Mouse (Mus musculus) naive thymus-derived CD4-positive, alpha-beta T cell, adult 2 months (primary cell): ENCODE data around the gene Cct2.
A peak's percentile ranks its signal among the peaks of the same experiment; 100 is the strongest.
"Not testable (repeated sequence)": the region's sequence is repeated elsewhere in the genome, so short reads cannot be mapped to it uniquely, and the experiment has no call there.

ENCODE experiments used
- DNase-seq: peaks from one replicate; pipeline ENCODE4 v3.0.0-alpha.2; 2011; ENCODE audit warnings: low read depth

The Cct2 gene

GRCm38 (mm10) chr10:117049961-117050597, 13.5 kb downstream of the Cct2 start:
- no peak for DNase-seq

- no peak for DNase-seq
Measured at GRCm38 (mm10) chr10:117049253-117049652, 14.4 kb downstream of the Cct2 start.

- DNase-seq = no peak
Measured at GRCm38 (mm10) chr10:117045175-117046056, 18.2 kb downstream of the Cct2 start, which contains the start of gene Lrrc10. Gene Lrrc10, plus strand, starts transcription at chr10:117045341.

GRCm38 (mm10) chr10:117043497-117044166, 20.0 kb downstream of the Cct2 start:
- not testable (repeated sequence) for DNase-seq

- no peak for DNase-seq
Measured at GRCm38 (mm10) chr10:117042295-117042694, 21.3 kb downstream of the Cct2 start.

- no peak for DNase-seq
Measured at GRCm38 (mm10) chr10:117040355-117040754, 23.3 kb downstream of the Cct2 start.

GRCm38 (mm10) chr10:117033785-117034184, 29.8 kb downstream of the Cct2 start:
- peak; percentile 86 for DNase-seq

- no peak for DNase-seq
Measured at GRCm38 (mm10) chr10:117031160-117031559, 32.5 kb downstream of the Cct2 start.

GRCm38 (mm10) chr10:117026176-117026575, 37.4 kb downstream of the Cct2 start:
- no peak for DNase-seq

- not testable (repeated sequence) for DNase-seq
Measured at GRCm38 (mm10) chr10:117025776-117026175, 37.8 kb downstream of the Cct2 start.

GRCm38 (mm10) chr10:117023693-117024092, 39.9 kb downstream of the Cct2 start:
- DNase-seq = no peak

- no peak for DNase-seq
Measured at GRCm38 (mm10) chr10:117021020-117021754, 42.4 kb downstream of the Cct2 start.

- no peak for DNase-seq
Measured at GRCm38 (mm10) chr10:117018281-117018840, 45.3 kb downstream of the Cct2 start.

GRCm38 (mm10) chr10:117014565-117014964, 49.0 kb downstream of the Cct2 start:
- no peak for DNase-seq

GRCm38 (mm10) chr10:117013689-117014390, 49.8 kb downstream of the Cct2 start:
- DNase-seq = no peak

GRCm38 (mm10) chr10:117011047-117011446, 52.6 kb downstream of the Cct2 start:
- DNase-seq = no peak

GRCm38 (mm10) chr10:117009691-117010090, 53.9 kb downstream of the Cct2 start:
- DNase-seq = no peak

GRCm38 (mm10) chr10:117005707-117006464, 57.7 kb downstream of the Cct2 start:
- no peak for DNase-seq

- no peak for DNase-seq
Measured at GRCm38 (mm10) chr10:117004695-117005094, 58.9 kb downstream of the Cct2 start.
